Mouse (Mus musculus): ENCODE data around the gene Aff1. TPM values are rescaled to one million over a fixed set of nuclear protein-coding genes. Genes with fewer than 3 reads are reported as not detected.

Gene Aff1
- polyA plus RNA-seq, 2 experiments: 7.0 to 17.1 TPM

DNA sequence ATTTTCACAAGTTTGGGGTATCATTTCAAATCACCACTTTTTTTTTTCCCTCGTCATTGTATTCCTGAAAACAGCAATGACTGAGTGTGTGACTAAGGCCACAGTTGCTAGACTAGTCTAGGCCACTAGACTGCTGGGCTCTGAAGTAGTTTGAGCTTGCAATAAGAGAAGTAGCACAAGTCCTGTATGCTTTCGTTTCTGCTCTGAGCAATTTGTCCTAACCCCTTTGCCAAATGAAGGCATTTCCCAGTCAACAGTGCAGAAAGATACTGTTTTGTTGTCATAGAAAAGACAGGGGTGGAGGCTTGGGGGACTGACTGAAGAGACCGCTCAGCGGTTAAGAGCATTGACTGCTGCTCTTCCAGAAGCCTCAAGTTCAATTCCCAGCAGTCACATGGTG, 29.3 kb downstream of the Aff1 start:
- 68% methylated on average over 4 of the region's 4 CpGs for WGBS (ENCODE audit: insufficient replicate concordance)

GRCm38 (mm10) chr5:103722721-103723120, 30.5 kb downstream of the Aff1 start:
- no peak for TF ChIP-seq CTCF (IDR thresholded peaks at IDR 0.05; ENCODE audit: low read depth)
- H3K27ac ChIP-seq: no peak overlapping the region
- WGBS (ENCODE audit: insufficient replicate concordance): 62% methylated on average over 4 of the region's 4 CpGs
- DNase-seq (ENCODE audit: low read depth in 3 of 3, low spot score in 3 of 3): no peak
- peaks cover 0 to 5% of the 10 kb centered on the region in 2 experiments; a peak in 1 of 4 replicates for H3K4me1 ChIP-seq (replicated peaks; ENCODE audit: control insufficient read depth in 2 of 2, insufficient read depth in 2 of 2, low read length in 1 of 2)
- H3K4me2 ChIP-seq (ENCODE audit: low read depth): no peak overlapping the region
- no peaks in the 10 kb centered on the region; the same call in 1 of the 2 replicates for H3K27me3 ChIP-seq (ENCODE audit: control insufficient read depth, insufficient read depth, low read length)
- no peak overlapping the region for H3K9ac ChIP-seq (replicated peaks)
- ATAC-seq (ENCODE audit: insufficient read depth): no peak
- no peaks in the 10 kb centered on the region for H3K9me3 ChIP-seq (ENCODE audit: control insufficient read depth, low read length)
- H3K4me3 ChIP-seq (ENCODE audit: insufficient read depth in 1 of 2, low read depth in 2 of 2, low read length in 2 of 2): no peak overlapping the region
- no peaks in the 10 kb centered on the region for H3K36me3 ChIP-seq (replicated peaks; ENCODE audit: control insufficient read depth, insufficient read depth, low read depth)

More for the DNA sequence above, 29.3 kb downstream of the Aff1 start:
- DNase-seq (ENCODE audit: low read depth in 3 of 3, low spot score in 3 of 3) (no peak), ATAC-seq (ENCODE audit: insufficient read depth) (no peak)
- Histone ChIP-seq H3K27ac (no peak overlapping the region), H3K4me1 (replicated peaks; ENCODE audit: control insufficient read depth in 2 of 2, insufficient read depth in 2 of 2, low read length in 1 of 2) (peaks cover 0 to 5% of the 10 kb centered on the region in 2 experiments; a peak in 1 of 4 replicates), H3K9me3 (ENCODE audit: control insufficient read depth, low read length) (no peaks in the 10 kb centered on the region), H3K4me3 (ENCODE audit: insufficient read depth in 1 of 2, low read depth in 2 of 2, low read length in 2 of 2) (no peak overlapping the region), H3K4me2 (ENCODE audit: low read depth) (no peak overlapping the region), H3K27me3 (ENCODE audit: control insufficient read depth, insufficient read depth, low read length) (no peaks in the 10 kb centered on the region; the same call in 1 of the 2 replicates), H3K36me3 (replicated peaks; ENCODE audit: control insufficient read depth, insufficient read depth, low read depth) (no peaks in the 10 kb centered on the region), H3K9ac (replicated peaks) (no peak overlapping the region)
- TF ChIP-seq EP300 (IDR thresholded peaks at IDR 0.05; ENCODE audit: low read depth) (no peak), CTCF (IDR thresholded peaks at IDR 0.05; ENCODE audit: low read depth) (no peak)

- H3K27ac ChIP-seq: no peak overlapping the region
Observed at GRCm38 (mm10) chr5:103724384-103724783, 32.2 kb downstream of the Aff1 start.

GRCm38 (mm10) chr5:103724823-103725222, 32.6 kb downstream of the Aff1 start:
- peaks cover 0 to 2% of the 10 kb centered on the region in 2 experiments; a peak in 1 of 4 replicates for H3K4me1 ChIP-seq (replicated peaks; ENCODE audit: control insufficient read depth in 2 of 2, insufficient read depth in 2 of 2, low read length in 1 of 2)
- no peaks in the 10 kb centered on the region; the same call in 1 of the 2 replicates for H3K27me3 ChIP-seq (ENCODE audit: control insufficient read depth, insufficient read depth, low read length)
- H3K36me3 ChIP-seq (replicated peaks; ENCODE audit: control insufficient read depth, insufficient read depth, low read depth): no peaks in the 10 kb centered on the region
- WGBS (ENCODE audit: insufficient replicate concordance): 46% methylated on average over 3 of the region's 3 CpGs
- H3K4me3 ChIP-seq (ENCODE audit: insufficient read depth in 1 of 2, low read depth in 2 of 2, low read length in 2 of 2): no peak overlapping the region
- H3K27ac ChIP-seq: no peak overlapping the region
- ATAC-seq (ENCODE audit: insufficient read depth) (no peak), DNase-seq (ENCODE audit: low read depth in 3 of 3, low spot score in 3 of 3) (no peak)
- no peak for TF ChIP-seq EP300 (IDR thresholded peaks at IDR 0.05; ENCODE audit: low read depth)
- TF ChIP-seq CTCF (IDR thresholded peaks at IDR 0.05; ENCODE audit: low read depth): no peak
- no peaks in the 10 kb centered on the region for H3K9me3 ChIP-seq (ENCODE audit: control insufficient read depth, low read length)
- H3K9ac ChIP-seq (replicated peaks): no peak overlapping the region
- no peak overlapping the region for H3K4me2 ChIP-seq (ENCODE audit: low read depth)

More at GRCm38 (mm10) chr5:103724384-103724783, 32.2 kb downstream of the Aff1 start:
- no peaks in the 10 kb centered on the region for H3K36me3 ChIP-seq (replicated peaks; ENCODE audit: control insufficient read depth, insufficient read depth, low read depth)
- H3K4me1 ChIP-seq (replicated peaks; ENCODE audit: control insufficient read depth in 2 of 2, insufficient read depth in 2 of 2, low read length in 1 of 2): peaks cover 0 to 5% of the 10 kb centered on the region in 2 experiments; a peak in 2 of 4 replicates
- TF ChIP-seq EP300 (IDR thresholded peaks at IDR 0.05; ENCODE audit: low read depth): no peak
- no peak for TF ChIP-seq CTCF (IDR thresholded peaks at IDR 0.05; ENCODE audit: low read depth)
- no peaks in the 10 kb centered on the region for H3K9me3 ChIP-seq (ENCODE audit: control insufficient read depth, low read length)
- H3K27me3 ChIP-seq (ENCODE audit: control insufficient read depth, insufficient read depth, low read length): no peaks in the 10 kb centered on the region; the same call in 1 of the 2 replicates
- no peak for DNase-seq (ENCODE audit: low read depth in 3 of 3, low spot score in 3 of 3)
- H3K4me3 ChIP-seq (ENCODE audit: insufficient read depth in 1 of 2, low read depth in 2 of 2, low read length in 2 of 2): no peak overlapping the region
- H3K4me2 ChIP-seq (ENCODE audit: low read depth): no peak overlapping the region
- no peak overlapping the region for H3K9ac ChIP-seq (replicated peaks)
- 41% methylated on average over 6 of the region's 6 CpGs for WGBS (ENCODE audit: insufficient replicate concordance)
- ATAC-seq (ENCODE audit: insufficient read depth): no peak

DNA sequence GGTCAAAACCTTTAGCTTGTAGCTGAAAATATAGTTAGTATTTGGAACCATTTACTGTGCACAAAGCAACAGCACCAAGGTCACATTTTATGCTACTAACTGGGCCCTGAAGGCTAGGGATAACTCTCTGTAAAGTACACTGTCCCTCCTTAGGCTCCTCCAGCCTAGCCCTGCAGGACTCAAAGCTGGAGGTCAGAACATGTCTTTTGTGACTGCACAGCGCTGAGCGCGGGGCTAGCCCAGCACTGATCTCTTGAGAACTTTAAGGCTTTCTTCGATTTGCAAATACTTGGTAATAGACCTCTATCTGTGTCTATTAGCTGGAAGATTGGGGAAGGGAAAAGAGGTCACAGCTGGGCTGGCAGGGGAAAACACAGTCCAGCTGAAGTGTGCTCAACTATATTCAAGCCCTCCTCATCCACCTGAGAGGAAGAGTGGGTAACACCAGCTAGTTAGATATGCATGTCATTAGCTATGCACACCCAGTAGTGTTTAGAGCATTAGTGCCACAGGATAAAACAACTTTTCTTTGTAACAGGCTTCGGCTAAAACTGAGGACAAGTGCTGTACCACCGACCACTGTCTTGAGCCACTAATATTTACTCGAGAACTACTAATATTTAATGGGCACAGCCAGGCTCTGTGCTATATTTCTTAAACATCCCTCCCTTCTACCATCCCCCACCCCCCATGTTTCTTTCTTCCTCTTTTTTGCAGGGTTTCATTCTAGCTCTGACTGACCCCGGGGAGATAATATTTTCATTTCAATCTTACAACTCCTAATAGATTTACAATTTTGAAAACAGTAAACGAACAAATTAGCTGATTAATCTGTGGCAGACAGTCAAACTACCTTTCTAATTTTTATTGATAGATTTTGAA, 33.3 kb downstream of the Aff1 start:
- ATAC-seq (ENCODE audit: insufficient read depth) (no peak), DNase-seq (ENCODE audit: low read depth in 3 of 3, low spot score in 3 of 3) (no peak)
- no peak overlapping the region for H3K9ac ChIP-seq (replicated peaks)
- no peak overlapping the region for H3K4me2 ChIP-seq (ENCODE audit: low read depth)
- TF ChIP-seq CTCF (IDR thresholded peaks at IDR 0.05; ENCODE audit: low read depth) (no peak), EP300 (IDR thresholded peaks at IDR 0.05; ENCODE audit: low read depth) (no peak)
- 41% methylated on average over 9 of the region's 9 CpGs for WGBS (ENCODE audit: insufficient replicate concordance)
- H3K27me3 ChIP-seq (ENCODE audit: control insufficient read depth, insufficient read depth, low read length): no peaks in the 10 kb centered on the region; the same call in 1 of the 2 replicates
- no peaks in the 10 kb centered on the region; a peak in 1 of 4 replicates for H3K4me1 ChIP-seq (replicated peaks; ENCODE audit: control insufficient read depth in 2 of 2, insufficient read depth in 2 of 2, low read length in 1 of 2)
- H3K36me3 ChIP-seq (replicated peaks; ENCODE audit: control insufficient read depth, insufficient read depth, low read depth): no peaks in the 10 kb centered on the region
- no peak overlapping the region for H3K27ac ChIP-seq
- H3K4me3 ChIP-seq (ENCODE audit: insufficient read depth in 1 of 2, low read depth in 2 of 2, low read length in 2 of 2): no peak overlapping the region
- no peaks in the 10 kb centered on the region for H3K9me3 ChIP-seq (ENCODE audit: control insufficient read depth, low read length)

Data from liver, embryonic 14.5 days (tissue).